Mouse (Mus musculus) kidney, adult 11 months (tissue): Measurements from ENCODE around the gene Vmn2r-ps130.
"Not testable (repeated sequence)": the region's sequence is repeated elsewhere in the genome, so short reads cannot be mapped to it uniquely, and the experiment has no call there.

Experiments
- DNase-seq: peaks from one replicate; pipeline ENCODE4 v3.0.0; 2022

Gene Vmn2r-ps130

DNA sequence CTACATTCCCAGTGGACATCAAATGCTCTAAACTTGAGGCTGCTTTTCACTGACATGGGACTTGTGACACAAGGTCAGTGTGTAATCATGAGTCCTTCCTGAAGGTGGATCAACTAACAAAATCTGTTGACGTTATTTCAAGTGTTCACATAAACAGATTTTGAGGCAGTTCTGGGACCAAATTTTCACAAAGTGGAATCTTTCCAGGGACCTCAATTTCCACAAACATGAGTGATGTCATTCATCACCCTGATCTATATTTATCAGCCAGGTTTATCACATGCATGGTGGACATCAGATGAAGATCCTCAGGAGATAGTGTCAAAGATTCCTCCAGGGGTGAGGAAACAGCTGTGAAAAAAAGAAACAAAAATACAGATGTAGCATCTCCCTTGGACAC lies at the start of gene Vmn2r-ps130:
Gene Vmn2r-ps130 (plus strand): TSS at position 301 of the 400 bp plus-strand sequence.
- DNase-seq: not testable (repeated sequence)
